Mouse (Mus musculus): ENCODE results near the gene Ddx5. TPM values are rescaled to one million over a fixed set of nuclear protein-coding genes. Genes with fewer than 3 reads are reported as not detected.
"Not testable (repeated sequence)": the region's sequence is repeated elsewhere in the genome, so short reads cannot be mapped to it uniquely, and the experiment has no call there.

Ddx5 gene
- polyA plus RNA-seq, 1 experiment from 2014 or later, result 394 TPM

DNA sequence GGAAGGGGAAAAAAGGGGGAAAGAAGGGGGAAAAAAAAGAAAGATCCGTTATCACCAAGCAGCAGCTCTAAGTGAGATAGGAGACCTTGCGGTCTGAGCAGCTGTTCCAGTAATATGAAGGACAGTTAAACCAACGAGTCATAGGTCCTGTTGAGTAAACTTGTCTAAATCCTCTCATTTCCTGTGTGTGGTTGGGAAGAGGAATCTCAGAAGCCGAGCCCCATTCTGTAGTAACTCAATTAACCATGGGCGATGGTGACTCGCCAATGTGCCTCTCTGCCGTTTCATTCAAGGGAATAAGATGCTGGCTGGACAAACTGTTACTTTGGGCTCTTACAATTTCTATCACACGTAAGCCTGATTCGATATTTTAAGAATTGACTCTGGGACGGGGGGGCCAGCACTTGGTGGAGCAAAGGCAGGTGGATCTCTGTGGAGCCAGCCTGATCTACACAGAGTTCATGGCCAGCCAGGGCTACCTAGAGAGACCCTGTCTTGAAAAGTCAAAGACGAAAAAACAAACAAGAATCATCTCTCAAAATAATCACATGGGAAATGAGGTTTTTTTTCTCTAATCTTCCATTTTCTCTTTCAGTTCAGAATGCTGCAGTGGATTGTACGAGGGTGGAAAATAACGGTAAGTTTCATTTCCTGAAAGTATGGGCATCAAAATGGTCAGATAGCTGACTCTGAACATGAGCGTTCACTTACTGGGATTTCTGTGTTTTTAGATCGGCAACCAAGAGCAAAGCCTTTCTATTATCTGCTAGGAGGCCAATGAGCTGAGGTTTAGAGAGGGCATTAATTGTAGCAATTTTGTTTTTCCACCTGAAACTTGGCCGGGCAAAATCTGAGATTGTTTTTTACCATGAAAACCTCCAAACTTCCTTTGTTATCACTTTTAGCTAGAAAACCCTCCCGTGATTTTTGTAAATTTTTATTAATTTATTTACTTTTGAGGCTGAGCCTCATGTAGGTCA, 37.7 kb downstream of the Ddx5 start, which contains the start of gene Milr1:
Gene Milr1 (plus strand): TSS at position 188 of the 980 bp plus-strand sequence.
- H3K4me1 ChIP-seq, result no peaks in the 10 kb centered on the region
- H3K36me3 ChIP-seq (replicated peaks), result no peaks in the 10 kb centered on the region
- no peaks in the 10 kb centered on the region for H3K27me3 ChIP-seq (replicated peaks)
- H3K9ac ChIP-seq, result no peak within 1 kb of the TSS
- H3K9me3 ChIP-seq, result no peaks in the 10 kb centered on the region
- H3K4me3 ChIP-seq, result no peak within 1 kb of the TSS
- no peak for ATAC-seq (replicated peaks)
- H3K27ac ChIP-seq, result no peak within 1 kb of the TSS
- 93% methylated on average over 17 of the region's 17 CpGs for WGBS
- no peak within 1 kb of the TSS for H3K4me2 ChIP-seq

DNA sequence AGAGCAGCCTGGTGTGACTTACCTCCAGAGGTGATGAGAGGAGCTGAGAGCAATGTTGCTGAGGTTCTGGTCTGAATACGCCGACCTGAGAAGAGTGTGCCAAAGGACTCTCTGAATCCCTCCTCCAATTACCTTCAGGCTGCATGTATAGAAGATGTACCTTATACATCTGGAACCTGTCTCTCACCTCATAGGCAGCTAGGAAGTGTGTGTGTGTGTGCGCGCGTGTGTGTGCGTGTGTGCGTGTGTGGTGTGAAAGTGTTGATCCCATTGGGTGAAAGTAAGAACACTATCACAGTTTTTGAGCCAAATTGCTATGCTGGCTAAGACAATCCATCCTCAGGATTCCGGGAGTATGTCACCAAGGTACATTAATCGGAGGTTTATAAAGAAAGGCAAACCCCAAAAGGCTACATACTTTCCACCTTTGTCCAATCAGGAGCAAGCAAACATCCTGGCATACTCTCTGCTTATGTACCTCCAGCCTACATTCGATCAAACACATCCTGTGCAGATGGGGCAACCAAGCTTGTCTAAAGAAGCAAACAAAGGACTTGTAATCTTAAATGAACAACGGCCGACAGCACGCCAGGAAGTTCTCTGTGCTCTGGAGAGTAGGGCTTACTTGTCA, 38.7 kb downstream of the Ddx5 start, which contains the start of gene Pecam1:
Gene Pecam1 (minus strand): TSS at position 508 of the 631 bp plus-strand sequence.
- no peak for ATAC-seq (replicated peaks)
- Histone ChIP-seq H3K36me3 (replicated peaks) (no peaks in the 10 kb centered on the region), H3K27me3 (replicated peaks) (no peaks in the 10 kb centered on the region), H3K9me3 (no peaks in the 10 kb centered on the region), H3K4me3 (no peak within 1 kb of the TSS), H3K4me1 (no peaks in the 10 kb centered on the region), H3K9ac (no peak within 1 kb of the TSS), H3K27ac (no peak within 1 kb of the TSS), H3K4me2 (no peak within 1 kb of the TSS)
- WGBS, result 80% methylated on average over 13 of the region's 13 CpGs

DNA sequence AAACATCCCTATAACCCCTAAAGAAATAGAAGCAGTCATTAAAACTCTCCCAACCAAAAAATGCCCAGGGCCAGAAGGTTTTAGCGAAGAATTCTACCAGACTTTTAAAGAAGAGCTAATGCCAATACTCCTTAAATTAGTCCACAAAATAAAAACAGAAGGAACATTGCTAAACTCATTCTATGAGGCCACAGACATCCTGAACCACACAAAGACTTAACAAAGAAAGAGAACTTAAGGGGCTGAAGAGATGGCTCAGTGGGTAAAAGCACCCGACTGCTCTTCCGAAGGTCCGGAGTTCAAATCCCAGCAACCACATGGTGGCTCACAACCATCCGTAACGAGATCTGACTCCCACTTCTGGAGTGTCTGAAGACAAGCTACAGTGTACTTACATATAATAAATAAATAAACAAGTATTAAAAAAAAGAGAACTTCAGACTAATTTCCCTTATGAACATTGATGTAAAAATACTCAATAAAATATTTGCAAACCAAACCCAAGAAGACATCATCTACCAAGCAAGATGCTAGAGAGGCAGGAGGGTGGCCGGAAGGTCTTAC, 39.3 kb downstream of the Ddx5 start:
- H3K4me2 ChIP-seq; H3K4me1 ChIP-seq; H3K4me3 ChIP-seq; H3K9ac ChIP-seq; H3K9me3 ChIP-seq; H3K27me3 ChIP-seq (replicated peaks); H3K27ac ChIP-seq; H3K36me3 ChIP-seq (replicated peaks); ATAC-seq (replicated peaks): not testable (repeated sequence)
- 92% methylated on average over 7 of the region's 7 CpGs for WGBS

DNA sequence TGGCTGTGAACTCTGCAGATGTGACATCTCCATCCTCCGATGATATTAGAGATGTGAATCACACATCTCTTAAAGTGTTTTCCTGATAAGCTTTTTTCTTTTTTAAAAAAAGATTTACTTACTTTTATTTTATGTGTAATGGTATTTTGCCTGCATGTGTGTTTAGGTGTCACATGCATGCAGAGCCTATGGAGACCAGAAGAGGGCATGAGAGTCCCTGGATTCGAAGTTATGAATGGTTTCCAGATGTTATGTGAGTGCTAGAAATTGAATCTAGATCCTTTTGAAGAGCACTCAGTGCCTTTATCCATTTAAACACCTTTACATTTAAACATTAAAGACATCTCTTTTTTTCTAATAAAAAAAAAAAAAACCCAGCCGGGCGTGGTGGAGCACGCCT, 44.0 kb downstream of the Ddx5 start:
- no peak overlapping the region for H3K4me2 ChIP-seq
- no peak overlapping the region for H3K27ac ChIP-seq
- no peaks in the 10 kb centered on the region for H3K36me3 ChIP-seq (replicated peaks)
- H3K4me1 ChIP-seq, result peaks cover 3% of the 10 kb centered on the region; the same call in 1 of the 2 replicates
- no peak for ATAC-seq (replicated peaks)
- no peak overlapping the region for H3K9ac ChIP-seq
- no peaks in the 10 kb centered on the region for H3K9me3 ChIP-seq
- H3K27me3 ChIP-seq (replicated peaks), result no peaks in the 10 kb centered on the region
- no peak overlapping the region for H3K4me3 ChIP-seq
- WGBS, result 91% methylated on average over 5 of the region's 5 CpGs

DNA sequence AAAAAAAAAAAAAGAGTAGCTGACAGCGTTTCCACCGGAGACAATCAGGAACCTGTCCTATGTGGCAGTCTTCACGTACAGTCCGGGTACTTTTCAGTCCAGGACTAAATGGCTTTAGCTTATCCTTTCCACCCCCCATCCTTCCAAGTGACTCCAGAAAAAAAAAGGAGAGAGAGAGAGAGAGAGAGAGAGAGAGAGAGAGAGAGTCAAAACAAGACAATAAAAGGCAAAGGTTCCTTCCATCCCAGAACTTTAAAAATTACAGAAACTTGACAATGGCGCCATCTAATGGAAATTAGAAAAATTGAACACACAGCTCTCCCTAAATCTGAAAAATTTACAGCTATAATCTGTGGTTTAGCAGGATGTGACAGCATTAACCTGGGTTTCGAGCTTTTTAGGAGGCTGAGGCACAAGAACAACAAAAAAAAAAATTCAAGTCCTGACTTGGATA, 46.6 kb downstream of the Ddx5 start:
- H3K4me2 ChIP-seq, result no peak overlapping the region
- H3K4me1 ChIP-seq, result peaks cover 8% of the 10 kb centered on the region
- H3K4me3 ChIP-seq, result no peak overlapping the region
- ATAC-seq (replicated peaks), result no peak
- no peaks in the 10 kb centered on the region for H3K36me3 ChIP-seq (replicated peaks)
- no peaks in the 10 kb centered on the region for H3K9me3 ChIP-seq
- H3K9ac ChIP-seq, result no peak overlapping the region
- H3K27me3 ChIP-seq (replicated peaks), result no peaks in the 10 kb centered on the region
- H3K27ac ChIP-seq, result no peak overlapping the region
- WGBS, result 45% methylated on average over 6 of the region's 6 CpGs

DNA sequence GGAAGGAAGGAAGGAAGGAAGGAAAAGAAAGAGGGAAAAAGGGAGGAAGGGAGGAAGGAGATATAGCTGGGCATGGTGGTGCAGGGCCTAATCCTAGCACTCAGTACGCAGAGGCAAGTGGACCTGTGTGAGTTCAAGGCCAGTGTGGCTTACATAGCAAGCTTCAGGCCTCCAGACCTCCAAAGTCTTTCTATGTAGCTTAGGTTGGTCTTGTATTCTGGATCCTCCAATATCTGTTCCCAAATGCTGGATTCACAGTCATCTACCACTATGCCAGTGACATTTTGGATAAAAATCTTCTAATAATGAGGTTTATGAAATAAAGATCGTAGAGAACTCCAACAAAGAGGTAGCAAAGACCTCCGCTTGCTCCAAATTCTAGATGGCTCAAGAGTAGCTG, 47.2 kb downstream of the Ddx5 start:
- no peak overlapping the region for H3K4me2 ChIP-seq
- no peak overlapping the region for H3K27ac ChIP-seq
- no peak overlapping the region for H3K9ac ChIP-seq
- H3K36me3 ChIP-seq (replicated peaks), result no peaks in the 10 kb centered on the region
- H3K4me3 ChIP-seq, result no peak overlapping the region
- H3K4me1 ChIP-seq, result peaks cover 14% of the 10 kb centered on the region
- ATAC-seq (replicated peaks), result no peak
- 87% methylated on average over 3 of the region's 3 CpGs for WGBS
- no peaks in the 10 kb centered on the region for H3K27me3 ChIP-seq (replicated peaks)
- no peaks in the 10 kb centered on the region for H3K9me3 ChIP-seq

DNA sequence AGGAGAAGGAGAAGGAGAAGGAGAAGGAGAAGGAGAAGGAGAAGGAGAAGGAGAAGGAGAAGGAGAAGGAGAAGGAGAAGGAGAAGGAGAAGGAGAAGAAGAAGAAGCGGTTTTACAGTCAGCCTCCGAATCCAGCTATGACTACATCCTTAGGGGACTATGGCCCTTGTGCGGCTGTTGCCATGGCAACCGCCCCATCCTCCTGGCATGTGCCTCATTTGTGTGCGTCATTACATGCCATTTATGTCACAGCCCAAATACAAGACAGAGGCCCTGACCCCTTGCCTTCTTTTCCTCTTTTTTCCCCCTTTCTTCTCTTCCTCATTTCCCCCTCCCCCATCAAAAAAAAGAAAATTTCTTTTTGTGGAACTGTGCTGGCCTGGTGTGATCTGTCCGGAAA, 47.8 kb downstream of the Ddx5 start:
- no peak for ATAC-seq (replicated peaks)

DNA sequence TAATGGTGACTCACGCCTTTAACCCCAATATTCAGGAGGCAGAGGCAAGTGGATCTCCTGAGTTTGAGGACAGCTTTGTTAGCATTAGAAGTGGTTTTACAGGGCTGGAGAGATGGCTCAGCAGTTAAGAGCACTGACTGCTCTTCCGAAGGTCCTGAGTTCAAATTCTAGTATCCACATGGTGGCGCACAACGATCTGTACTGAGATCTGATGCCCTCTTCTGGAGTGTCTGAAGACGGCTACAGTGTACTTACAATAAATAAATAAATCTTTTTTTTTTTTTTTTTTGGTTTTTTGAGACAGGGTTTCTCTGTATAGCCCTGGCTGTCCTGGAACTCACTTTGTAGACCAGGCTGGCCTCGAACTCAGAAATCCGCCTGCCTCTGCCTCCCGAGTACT, 48.3 kb downstream of the Ddx5 start:
- H3K9ac ChIP-seq; H3K4me3 ChIP-seq; H3K9me3 ChIP-seq; H3K27ac ChIP-seq; ATAC-seq (replicated peaks); H3K36me3 ChIP-seq (replicated peaks); H3K4me2 ChIP-seq; H3K27me3 ChIP-seq (replicated peaks): not testable (repeated sequence)
- 84% methylated on average over 6 of the region's 8 CpGs for WGBS
- H3K4me1 ChIP-seq, result peaks cover 22% of the 10 kb centered on the region

More for the DNA sequence above, 47.8 kb downstream of the Ddx5 start:
- no peaks in the 10 kb centered on the region for H3K27me3 ChIP-seq (replicated peaks)
- no peak overlapping the region for H3K9ac ChIP-seq
- no peaks in the 10 kb centered on the region for H3K36me3 ChIP-seq (replicated peaks)
- H3K4me2 ChIP-seq, result no peak overlapping the region
- no peaks in the 10 kb centered on the region for H3K9me3 ChIP-seq
- WGBS, result 23% methylated on average over 6 of the region's 6 CpGs
- no peak overlapping the region for H3K27ac ChIP-seq
- no peak overlapping the region for H3K4me3 ChIP-seq
- H3K4me1 ChIP-seq, result peaks cover 20% of the 10 kb centered on the region

DNA sequence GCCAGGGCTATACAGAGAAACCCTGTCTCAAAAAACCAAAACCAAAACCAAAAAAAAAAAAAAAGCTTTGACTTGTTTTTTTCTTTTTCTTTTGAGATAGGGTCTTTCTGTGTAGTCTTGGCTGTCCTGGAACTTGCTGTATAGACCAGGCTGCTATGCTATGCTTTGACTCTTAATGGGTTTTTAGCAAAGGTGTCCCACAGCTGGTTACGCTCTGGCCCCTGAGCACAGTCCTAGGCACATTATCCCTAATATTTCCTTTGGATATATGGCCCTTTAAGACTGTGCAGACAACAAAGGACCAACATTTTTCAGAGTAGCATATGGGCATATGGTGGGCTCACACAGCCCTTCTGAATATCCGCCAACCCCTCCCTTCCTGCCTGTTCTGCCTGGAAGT, 49.9 kb downstream of the Ddx5 start:
- H3K36me3 ChIP-seq (replicated peaks), result no peaks in the 10 kb centered on the region
- H3K9me3 ChIP-seq, result no peaks in the 10 kb centered on the region
- H3K27me3 ChIP-seq (replicated peaks), result no peaks in the 10 kb centered on the region
- no peak overlapping the region for H3K4me3 ChIP-seq
- no peak overlapping the region for H3K4me2 ChIP-seq
- peaks cover 22% of the 10 kb centered on the region for H3K4me1 ChIP-seq
- WGBS, result 96% methylated on average over 2 of the region's 2 CpGs
- no peak for ATAC-seq (replicated peaks)
- H3K27ac ChIP-seq, result no peak overlapping the region
- no peak overlapping the region for H3K9ac ChIP-seq

DNA sequence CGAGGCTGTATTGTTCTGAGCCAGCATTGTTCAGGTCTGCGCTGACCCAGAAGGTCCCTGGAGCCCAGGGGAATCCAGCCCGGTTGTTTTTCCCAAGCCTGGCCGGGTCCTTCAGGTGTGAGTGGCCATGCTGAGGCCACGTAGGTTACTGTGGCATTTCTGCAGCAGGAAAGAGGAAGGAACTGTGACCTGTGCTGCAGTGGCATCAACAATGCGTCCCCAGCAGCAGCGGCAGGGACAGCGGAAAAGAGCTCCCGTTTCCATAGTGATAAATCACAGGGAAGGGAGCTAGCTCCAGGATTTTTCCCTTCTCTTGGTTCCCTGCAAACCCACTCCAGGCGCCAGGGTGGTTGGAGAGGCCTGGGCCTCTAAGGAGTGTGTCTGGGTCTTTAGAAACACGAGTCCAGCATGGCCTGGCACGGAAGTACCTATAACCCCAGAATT, 51.8 kb downstream of the Ddx5 start:
- Histone ChIP-seq H3K4me1 (peaks cover 22% of the 10 kb centered on the region), H3K4me3 (no peak overlapping the region), H3K27ac (peak overlapping the region; percentile 83), H3K9me3 (no peaks in the 10 kb centered on the region), H3K36me3 (replicated peaks) (no peaks in the 10 kb centered on the region), H3K4me2 (no peak overlapping the region), H3K9ac (no peak overlapping the region), H3K27me3 (replicated peaks) (no peaks in the 10 kb centered on the region)
- peak; percentile 77 for ATAC-seq (replicated peaks)
- WGBS, result 6% methylated on average over 12 of the region's 12 CpGs

DNA sequence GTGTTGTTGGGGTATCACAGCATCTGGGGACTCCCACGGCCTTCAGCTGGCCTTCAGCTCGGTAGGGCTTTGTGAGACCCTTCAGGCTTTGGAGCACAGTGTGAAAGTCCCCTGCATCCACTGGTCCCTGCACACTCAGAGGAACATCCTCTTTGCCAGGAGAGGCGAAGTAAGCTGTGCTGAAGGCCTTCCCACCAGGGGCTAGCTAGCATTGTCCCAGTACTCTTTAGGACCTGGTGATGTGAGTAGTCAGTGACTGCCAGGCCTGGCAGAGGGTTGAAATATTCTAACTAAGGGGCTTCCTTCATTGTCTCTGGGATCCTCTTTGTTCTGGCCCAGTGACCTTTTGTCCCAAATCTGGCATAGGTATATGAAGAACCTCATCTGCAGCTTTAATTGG, 52.4 kb downstream of the Ddx5 start:
- no peaks in the 10 kb centered on the region for H3K9me3 ChIP-seq
- ATAC-seq (replicated peaks), result peak; percentile 44
- no peak overlapping the region for H3K9ac ChIP-seq
- H3K36me3 ChIP-seq (replicated peaks), result no peaks in the 10 kb centered on the region
- H3K4me1 ChIP-seq, result peaks cover 22% of the 10 kb centered on the region
- H3K4me3 ChIP-seq, result no peak overlapping the region
- H3K27me3 ChIP-seq (replicated peaks), result no peaks in the 10 kb centered on the region
- H3K4me2 ChIP-seq, result no peak overlapping the region
- peak overlapping the region; percentile 83 for H3K27ac ChIP-seq
- WGBS, result 33% methylated on average over 3 of the region's 3 CpGs

DNA sequence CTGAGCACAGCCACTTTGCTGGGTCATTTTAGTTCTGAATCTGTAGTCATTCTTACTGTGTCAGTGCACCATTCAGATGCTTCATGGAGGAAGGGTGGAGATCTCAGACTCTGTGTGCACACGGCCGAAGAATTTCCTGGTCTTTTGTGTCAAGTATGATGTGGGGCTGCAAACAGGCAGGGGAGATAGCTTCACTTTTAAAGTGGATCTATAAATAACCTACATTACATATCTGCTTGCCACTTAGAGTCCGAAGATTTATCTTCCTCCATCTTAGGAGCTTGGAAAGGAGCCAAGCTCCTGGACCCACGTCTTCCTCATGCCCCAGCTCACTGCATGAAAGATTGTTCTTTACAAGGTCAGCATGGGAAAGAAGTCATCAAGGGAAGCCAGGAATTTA, 58.3 kb downstream of the Ddx5 start:
- Histone ChIP-seq H3K4me3 (no peak overlapping the region), H3K4me1 (peaks cover 9% of the 10 kb centered on the region), H3K36me3 (replicated peaks) (no peaks in the 10 kb centered on the region), H3K27ac (no peak overlapping the region), H3K9ac (no peak overlapping the region), H3K9me3 (no peaks in the 10 kb centered on the region), H3K27me3 (replicated peaks) (no peaks in the 10 kb centered on the region), H3K4me2 (no peak overlapping the region)
- ATAC-seq (replicated peaks), result no peak
- 74% methylated on average over 4 of the region's 4 CpGs for WGBS

Measured in midbrain, embryonic 15.5 days (tissue).